Mouse (Mus musculus): Measurements from ENCODE around the gene Dab2ip.

GRCm38 (mm10) chr2:35661454-35662000, 103.5 kb downstream of the Dab2ip start:
- no peak for TF ChIP-seq CTCF (IDR thresholded peaks at IDR 0.05; ENCODE audit: low read depth)
- no peak for TF ChIP-seq EP300 (IDR thresholded peaks at IDR 0.05; ENCODE audit: low read depth)
